Mouse (Mus musculus): ENCODE data around the gene 2010003K11Rik. TPM values are rescaled to one million over a fixed set of nuclear protein-coding genes. Genes with fewer than 3 reads are reported as not detected.

The 2010003K11Rik gene
- polyA plus RNA-seq (2014; fragmentation: Illumina TruSeq; extraction: RNeasy Lipid Tissue Mini Kit (QIAGEN cat#74804); ENCODE audit: low read depth, low replicate concordance) = 0.81 TPM

GRCm38 (mm10) chr19:4498062-4498933 lies at the start of gene 2010003K11Rik:
Gene 2010003K11Rik, minus strand, starts transcription at chr19:4498583.

GRCm38 (mm10) chr19:4509986-4510963 lies 11.9 kb upstream of the 2010003K11Rik start, which contains the start of gene Pcx:
Gene Pcx, plus strand, starts transcription at chr19:4510472.

GRCm38 (mm10) chr19:4477345-4478189 lies 20.8 kb downstream of the 2010003K11Rik start, which contains the start of gene Syt12:
Gene Syt12, minus strand, starts transcription at chr19:4477447.

Other genes with a start within 250 kb of the 2010003K11Rik start
- 1.7 TPM for gene Ssh3, start 229.4 kb downstream of the 2010003K11Rik start, polyA plus RNA-seq (2014; fragmentation: Illumina TruSeq; extraction: RNeasy Lipid Tissue Mini Kit (QIAGEN cat#74804); ENCODE audit: low read depth, low replicate concordance)
- gene Ankrd13d, start 215.4 kb downstream of the 2010003K11Rik start, polyA plus RNA-seq (2014; fragmentation: Illumina TruSeq; extraction: RNeasy Lipid Tissue Mini Kit (QIAGEN cat#74804); ENCODE audit: low read depth, low replicate concordance) = not detected
- gene Grk2, start 192.4 kb downstream of the 2010003K11Rik start, polyA plus RNA-seq (2014; fragmentation: Illumina TruSeq; extraction: RNeasy Lipid Tissue Mini Kit (QIAGEN cat#74804); ENCODE audit: low read depth, low replicate concordance) = 11.2 TPM
- gene Kdm2a, start 100.3 kb downstream of the 2010003K11Rik start, polyA plus RNA-seq (2014; fragmentation: Illumina TruSeq; extraction: RNeasy Lipid Tissue Mini Kit (QIAGEN cat#74804); ENCODE audit: low read depth, low replicate concordance) = 50.5 TPM
- 3.3 TPM for gene Rhod, start 59.2 kb downstream of the 2010003K11Rik start, polyA plus RNA-seq (2014; fragmentation: Illumina TruSeq; extraction: RNeasy Lipid Tissue Mini Kit (QIAGEN cat#74804); ENCODE audit: low read depth, low replicate concordance)
- gene Syt12, start 21.1 kb downstream of the 2010003K11Rik start, polyA plus RNA-seq (2014; fragmentation: Illumina TruSeq; extraction: RNeasy Lipid Tissue Mini Kit (QIAGEN cat#74804); ENCODE audit: low read depth, low replicate concordance) = 0.40 TPM
- gene Pcx, start 11.9 kb upstream of the 2010003K11Rik start, polyA plus RNA-seq (2014; fragmentation: Illumina TruSeq; extraction: RNeasy Lipid Tissue Mini Kit (QIAGEN cat#74804); ENCODE audit: low read depth, low replicate concordance) = 2.8 TPM
- not detected for gene Lrfn4, start 117.1 kb upstream of the 2010003K11Rik start, polyA plus RNA-seq (2014; fragmentation: Illumina TruSeq; extraction: RNeasy Lipid Tissue Mini Kit (QIAGEN cat#74804); ENCODE audit: low read depth, low replicate concordance)
- gene Rce1, start 127.1 kb upstream of the 2010003K11Rik start, polyA plus RNA-seq (2014; fragmentation: Illumina TruSeq; extraction: RNeasy Lipid Tissue Mini Kit (QIAGEN cat#74804); ENCODE audit: low read depth, low replicate concordance) = 1.6 TPM
- gene Gm960, start 200.1 kb upstream of the 2010003K11Rik start, polyA plus RNA-seq (2014; fragmentation: Illumina TruSeq; extraction: RNeasy Lipid Tissue Mini Kit (QIAGEN cat#74804); ENCODE audit: low read depth, low replicate concordance) = 0.28 TPM
- 1.0 TPM for gene Sptbn2, start 212.6 kb upstream of the 2010003K11Rik start, polyA plus RNA-seq (2014; fragmentation: Illumina TruSeq; extraction: RNeasy Lipid Tissue Mini Kit (QIAGEN cat#74804); ENCODE audit: low read depth, low replicate concordance)

Measured in kidney, adult 10 weeks (tissue).